ENCODE assay signal across 7 mouse cellular contexts in genomic region chr8:120265471-120265870, GRCm38 (mm10). TPM values are rescaled to one million over a fixed set of nuclear protein-coding genes. Genes with fewer than 3 reads are reported as not detected.
DNase-seq lines count a peak whose midpoint lies in the region; ATAC-seq and TF ChIP-seq lines count a peak whose summit lies in the region.

No protein-coding gene starts in this region.

- in situ Hi-C loops in Patski (cut with MboI; ENCODE audit: low pct_unique_long_range_greater_than_20kb) = loop anchor here (5.0 kb wide), 1 partner anchor 33 kb away; no protein-coding TSS in a partner anchor

- H3K27ac ChIP-seq in embryonic facial prominence, embryonic 10.5 days (replicated peaks) = peak overlapping the region; percentile 92
- no peak overlapping the region for H3K27ac ChIP-seq in kidney, adult 2 months (ENCODE audit: insufficient read depth, low read depth, low read length)
- peak overlapping the region; percentile 36; the same call in 1 of the 2 replicates for H3K27ac ChIP-seq in olfactory bulb, adult 2 months (ENCODE audit: insufficient read depth, low read depth, low read length)

- WGBS in embryonic facial prominence, embryonic 10.5 days = 2% methylated on average over 4 of the region's 4 CpGs
- 17% methylated on average over 4 of the region's 4 CpGs for WGBS in kidney, adult 2 months
- WGBS in olfactory bulb, adult 2 months = 15% methylated on average over 4 of the region's 4 CpGs

- POLR2A ChIA-PET in Patski (lab: Charles Lee) = interaction anchor here (0.6 to 1.2 kb wide), 2 partner anchors 41 to 59 kb away, joined by 3 read pairs; no protein-coding TSS in a partner anchor

- peaks cover 100% of the 10 kb centered on the region for H3K4me1 ChIP-seq in embryonic facial prominence, embryonic 10.5 days
- H3K4me1 ChIP-seq in kidney, adult 2 months (ENCODE audit: control insufficient read depth, insufficient read depth, low read length) = no peaks in the 10 kb centered on the region; the same call in 1 of the 2 replicates
- peaks cover 59% of the 10 kb centered on the region for H3K4me1 ChIP-seq in olfactory bulb, adult 2 months (ENCODE audit: control insufficient read depth, insufficient read depth, low read length)

- TF ChIP-seq CTCF in Patski (IDR thresholded peaks at IDR 0.05) = no peak
- no peak for TF ChIP-seq CTCF in kidney, adult 2 months (conservative IDR thresholded peaks at IDR 0.05; ENCODE audit: insufficient read depth, insufficient read length, low read depth, low read length)
- no peak for TF ChIP-seq CTCF in olfactory bulb, adult 2 months (IDR thresholded peaks at IDR 0.05; ENCODE audit: insufficient read depth, low read depth, low read length)

- CTCF ChIA-PET in Patski (lab: Charles Lee) = interaction anchor here (0.7 to 2.1 kb wide), 6 partner anchors 15 to 86 kb away, joined by 3 to 6 read pairs (median 4); no protein-coding TSS in a partner anchor

- H3K4me3 ChIP-seq in embryonic facial prominence, embryonic 10.5 days = peak overlapping the region; percentile 29
- H3K4me3 ChIP-seq in kidney, adult 2 months (ENCODE audit: insufficient read depth, low read depth, low read length) = no peak overlapping the region
- no peak overlapping the region for H3K4me3 ChIP-seq in olfactory bulb, adult 2 months (ENCODE audit: insufficient read depth, low read depth, low read length)

- H3K9me3 ChIP-seq in embryonic facial prominence, embryonic 10.5 days = no peaks in the 10 kb centered on the region

- ATAC-seq in Patski = no peak
- ATAC-seq in megakaryocyte-erythroid progenitor cell, adult 5-6 weeks (replicated peaks; ENCODE audit: low FRiP score, low TSS enrichment, poor library complexity, severe bottlenecking) = no peak

- TF ChIP-seq POLR2A in kidney, adult 2 months (IDR thresholded peaks at IDR 0.05; ENCODE audit: low read depth, low read length) = no peak
- no peak for TF ChIP-seq POLR2A in olfactory bulb, adult 2 months (IDR thresholded peaks at IDR 0.05; ENCODE audit: insufficient read depth, low read depth, low read length)

- no peaks in the 10 kb centered on the region for H3K27me3 ChIP-seq in Patski
- H3K27me3 ChIP-seq in embryonic facial prominence, embryonic 10.5 days (replicated peaks; ENCODE audit: low read depth, poor library complexity, severe bottlenecking) = peaks cover 20% of the 10 kb centered on the region
- no peaks in the 10 kb centered on the region for H3K27me3 ChIP-seq in kidney, adult 2 months (replicated peaks; ENCODE audit: control insufficient read depth, insufficient read depth, low read length)

- peak; percentile 25 for DNase-seq in Patski (ENCODE audit: low read depth, low spot score)
- peak; percentile 83 for DNase-seq in embryonic facial prominence, embryonic 10.5 days (ENCODE audit: low spot score)
- DNase-seq in heart, adult 9 months (ENCODE audit: low spot score in 2 of 2) = peak; percentile 73 to 82
- peak; percentile 86 for DNase-seq in kidney, adult 2 months
- DNase-seq in lung, adult 18-20 months = peak; percentile 85 to 89

- H3K36me3 ChIP-seq in embryonic facial prominence, embryonic 10.5 days (replicated peaks) = no peaks in the 10 kb centered on the region
- no peaks in the 10 kb centered on the region for H3K36me3 ChIP-seq in kidney, adult 2 months (ENCODE audit: control insufficient read depth, insufficient read depth, low read length)

RNA-seq across cellular contexts. Expression of gene Gse1, which starts 37.2 kb away (rescaled TPM):
- polyA plus RNA-seq in Patski (2021) = 19.8 TPM
- polyA plus RNA-seq in embryonic facial prominence, embryonic 10.5 days (2016; fragmentation: Nextera tagmentation; extraction: Ambion mirVana) = 9.9 and 10.2 TPM in 2 replicates
- 14.8 and 15.6 TPM in 2 replicates for polyA plus RNA-seq in kidney, adult 2 months (2012; rRNA removed)
- 42.5 and 91.1 TPM in 2 replicates for polyA plus RNA-seq in olfactory bulb, adult 2 months (2012; ENCODE audit: insufficient read depth, insufficient read length, low replicate concordance, missing spikeins)
- total RNA-seq in megakaryocyte-erythroid progenitor cell, adult 5-6 weeks (2014; fragmentation: Nextera tagmentation) = 80.6 and 84.3 TPM in 2 replicates
- 21.8 and 27.2 TPM in 2 replicates for total RNA-seq in megakaryocyte-erythroid progenitor cell, adult 5-6 weeks (2017)

Comparison
In these comparisons a context has a peak if more than half of its experiments do, and no peak if none do; other contexts are left out.
1. DNase-seq: peak in every context shown above with its lines; median percentile 87 in lung, adult 18-20 months; 86 in kidney, adult 2 months; 83 in embryonic facial prominence, embryonic 10.5 days; 78 in heart, adult 9 months; 25 in Patski.